Mouse (Mus musculus): Measurements from ENCODE around the gene Csnk1e. TPM values are rescaled to one million over a fixed set of nuclear protein-coding genes. Genes with fewer than 3 reads are reported as not detected.

The Csnk1e gene
- polyA plus RNA-seq (2015; fragmentation: Nextera tagmentation; extraction: Ambion mirVana): 233 and 269 TPM in 2 replicates

DNA sequence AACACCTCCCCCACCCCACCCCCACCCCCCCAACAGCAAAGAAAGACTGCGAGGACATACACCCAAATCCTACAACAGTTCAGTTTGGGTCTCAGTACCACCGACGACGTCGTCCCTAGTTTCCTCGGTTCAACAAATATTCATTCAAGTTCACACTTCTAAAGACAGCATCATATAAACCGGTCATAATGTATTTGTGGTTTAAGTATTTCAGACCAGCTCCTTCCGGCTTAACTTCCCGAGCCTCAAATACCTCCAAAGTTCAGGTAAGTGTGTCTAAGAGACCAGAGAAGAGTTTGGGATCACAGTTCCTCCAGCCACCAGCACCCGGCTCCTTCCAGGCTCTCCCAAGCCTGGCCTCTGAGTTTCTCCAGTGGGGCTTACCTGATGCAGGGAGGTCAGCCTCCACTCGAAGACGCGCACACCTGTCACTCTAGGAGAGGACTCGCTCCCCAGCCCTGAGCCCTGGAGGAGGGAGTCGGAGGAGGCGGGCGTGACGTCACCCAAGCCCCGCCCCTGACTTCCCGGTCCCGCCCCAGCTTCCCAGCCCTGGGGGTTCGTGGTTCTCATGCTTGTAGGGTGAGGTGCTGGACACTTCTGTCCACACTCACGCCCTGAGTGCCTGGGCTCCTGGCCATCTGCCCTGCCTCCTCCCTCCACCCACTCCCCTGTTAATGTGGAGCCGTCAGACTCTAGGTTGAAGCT lies at the start of gene Csnk1e:
Gene Csnk1e, minus strand, starts transcription at position 461 of the 705 bp plus-strand sequence.
- peak within 1 kb of the TSS; percentile 35 for H3K4me3 ChIP-seq (replicated peaks)
- H3K4me1 ChIP-seq (replicated peaks): peaks cover 9% of the 10 kb centered on the region
- ATAC-seq: peak; percentile 73
- H3K9me3 ChIP-seq: no peaks in the 10 kb centered on the region
- no peaks in the 10 kb centered on the region for H3K36me3 ChIP-seq
- peak within 1 kb of the TSS; percentile 50 for H3K9ac ChIP-seq (replicated peaks)
- peaks cover 14% of the 10 kb centered on the region for H3K27me3 ChIP-seq
- 5% methylated on average over 23 of the region's 24 CpGs for WGBS
- H3K27ac ChIP-seq: no peak within 1 kb of the TSS
- H3K4me2 ChIP-seq (replicated peaks): peak within 1 kb of the TSS; percentile 65

DNA sequence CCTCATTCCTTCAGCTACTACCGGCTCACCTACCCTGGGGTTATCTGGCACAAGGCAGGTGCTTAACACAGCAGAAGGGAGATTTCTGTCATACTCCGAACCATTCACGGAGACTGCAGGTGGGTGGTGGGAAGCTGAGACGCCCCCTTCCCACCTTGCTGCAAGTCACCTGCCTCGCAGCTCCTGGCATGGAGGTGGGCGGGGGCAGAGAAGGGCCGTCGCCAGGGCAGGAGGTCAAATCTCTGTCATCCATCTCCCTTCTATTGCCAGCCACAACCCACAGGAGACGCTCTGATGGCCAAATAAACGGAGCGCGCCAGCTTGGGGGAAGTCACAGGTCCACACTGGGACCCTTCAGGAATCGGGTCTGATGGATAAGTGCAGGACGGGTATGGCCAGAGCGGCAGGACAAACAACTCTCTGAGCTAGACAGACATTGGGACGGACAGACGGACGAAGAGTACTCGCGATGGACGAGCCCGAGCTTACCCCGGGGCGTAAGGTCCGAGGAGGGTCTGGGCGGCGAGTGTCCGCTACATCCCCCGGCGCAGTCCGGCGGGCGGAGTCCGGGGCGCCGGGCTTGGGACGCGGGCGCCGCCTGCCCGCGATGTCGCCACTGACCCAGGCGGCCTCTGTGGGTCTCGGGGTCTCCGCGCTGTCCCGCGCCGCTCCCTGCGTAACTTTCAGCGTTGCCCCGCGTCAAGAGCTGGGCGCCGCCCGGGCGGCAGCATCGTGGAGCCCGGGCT lies 49.5 kb upstream of the Csnk1e start, which contains the start of gene Kcnj4:
Gene Kcnj4, minus strand, starts transcription at position 535 of the 746 bp plus-strand sequence.
- Histone ChIP-seq H3K4me3 (replicated peaks) (peak within 1 kb of the TSS; percentile 54), H3K27ac (no peak within 1 kb of the TSS), H3K27me3 (peaks cover 91% of the 10 kb centered on the region), H3K4me1 (replicated peaks) (peaks cover 26% of the 10 kb centered on the region), H3K9me3 (no peaks in the 10 kb centered on the region), H3K36me3 (no peaks in the 10 kb centered on the region), H3K9ac (replicated peaks) (peak within 1 kb of the TSS; percentile 59), H3K4me2 (replicated peaks) (peak within 1 kb of the TSS; percentile 99)
- ATAC-seq: no peak
- whole genome bisulfite sequencing: under 1% methylated on average over 60 of the region's 60 CpGs

DNA sequence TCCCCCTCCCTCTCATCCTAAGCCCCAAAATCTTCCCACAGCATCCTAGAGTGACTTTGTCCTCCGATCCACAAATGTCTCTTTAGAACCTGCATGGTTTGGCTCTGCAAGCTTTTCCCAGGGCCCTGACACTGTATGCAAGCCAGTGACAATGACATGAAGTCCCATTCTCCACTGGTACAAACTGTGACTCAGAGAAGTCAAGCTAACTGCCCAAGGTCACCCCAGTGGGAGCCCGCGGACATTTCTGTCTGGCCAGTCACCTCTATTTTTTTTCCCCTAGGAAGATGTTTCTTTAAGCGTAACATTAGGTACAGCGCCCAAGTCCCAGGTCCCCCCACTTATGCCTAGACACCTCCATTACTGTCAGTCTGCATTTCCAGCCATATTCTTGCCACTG lies 48.1 kb upstream of the Csnk1e start:
- H3K9me3 ChIP-seq: no peaks in the 10 kb centered on the region
- no peaks in the 10 kb centered on the region for H3K36me3 ChIP-seq
- peaks cover 26% of the 10 kb centered on the region for H3K4me1 ChIP-seq (replicated peaks)
- WGBS: 72% methylated on average over 5 of the region's 5 CpGs
- no peak overlapping the region for H3K9ac ChIP-seq (replicated peaks)
- no peak overlapping the region for H3K4me3 ChIP-seq (replicated peaks)
- H3K27me3 ChIP-seq: peaks cover 88% of the 10 kb centered on the region
- ATAC-seq: no peak
- no peak overlapping the region for H3K27ac ChIP-seq
- H3K4me2 ChIP-seq (replicated peaks): no peak overlapping the region

DNA sequence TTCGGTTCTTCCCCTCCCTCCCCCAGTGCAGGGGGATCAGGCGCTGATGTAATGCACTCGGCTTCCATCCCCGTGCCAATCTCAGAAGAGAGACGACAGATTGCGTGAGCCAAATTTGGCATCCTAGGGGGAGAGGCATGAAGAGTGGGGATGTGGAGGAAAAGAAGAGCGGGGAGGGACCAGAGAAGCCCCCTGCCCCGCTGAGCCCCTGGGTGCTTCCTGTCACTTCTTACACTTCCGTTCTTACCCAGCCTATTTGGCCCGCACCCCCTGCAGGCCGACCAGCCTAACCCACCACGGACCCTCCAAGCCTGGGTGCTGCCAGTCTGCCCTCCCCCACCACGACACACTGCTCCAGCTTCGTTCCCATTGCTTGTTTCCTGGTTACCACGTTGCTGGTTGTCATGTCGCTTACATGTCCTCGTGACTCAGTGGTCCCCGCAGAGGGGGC lies 47.5 kb upstream of the Csnk1e start:
- H3K36me3 ChIP-seq: no peaks in the 10 kb centered on the region
- no peak overlapping the region for H3K9ac ChIP-seq (replicated peaks)
- no peak overlapping the region for H3K27ac ChIP-seq
- H3K4me2 ChIP-seq (replicated peaks): no peak overlapping the region
- ATAC-seq: no peak
- H3K4me1 ChIP-seq (replicated peaks): peaks cover 26% of the 10 kb centered on the region
- H3K9me3 ChIP-seq: no peaks in the 10 kb centered on the region
- H3K27me3 ChIP-seq: peaks cover 83% of the 10 kb centered on the region
- WGBS: 19% methylated on average over 18 of the region's 18 CpGs
- no peak overlapping the region for H3K4me3 ChIP-seq (replicated peaks)

DNA sequence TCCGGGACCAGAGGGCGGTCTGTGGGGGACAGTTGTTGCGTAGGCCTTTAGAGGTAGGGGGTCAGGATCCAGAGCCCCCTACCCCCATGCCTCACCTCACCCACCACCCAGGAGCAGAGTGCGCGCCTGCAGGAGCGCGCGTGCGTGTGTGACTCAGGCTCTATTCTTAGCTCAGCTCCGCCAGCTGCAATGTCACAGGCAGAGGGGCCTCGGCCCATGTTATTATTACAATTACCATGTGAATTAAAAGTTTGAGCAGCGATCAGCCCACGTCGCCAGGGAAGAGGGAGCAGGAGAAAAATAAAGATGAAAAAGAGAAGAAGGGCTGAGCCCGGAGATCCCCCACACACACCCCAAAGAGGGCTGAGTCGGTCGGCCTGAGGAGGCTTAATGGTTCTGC lies 44.7 kb upstream of the Csnk1e start:
- no peak for ATAC-seq
- H3K4me1 ChIP-seq (replicated peaks): peaks cover 9% of the 10 kb centered on the region
- 71% methylated on average over 17 of the region's 17 CpGs for WGBS
- H3K4me3 ChIP-seq (replicated peaks): no peak overlapping the region
- H3K36me3 ChIP-seq: no peaks in the 10 kb centered on the region
- no peak overlapping the region for H3K27ac ChIP-seq
- H3K9me3 ChIP-seq: no peaks in the 10 kb centered on the region
- peak overlapping the region; percentile 12; the same call in 1 of the 2 replicates for H3K9ac ChIP-seq (replicated peaks)
- H3K4me2 ChIP-seq (replicated peaks): no peak overlapping the region
- peaks cover 58% of the 10 kb centered on the region for H3K27me3 ChIP-seq

DNA sequence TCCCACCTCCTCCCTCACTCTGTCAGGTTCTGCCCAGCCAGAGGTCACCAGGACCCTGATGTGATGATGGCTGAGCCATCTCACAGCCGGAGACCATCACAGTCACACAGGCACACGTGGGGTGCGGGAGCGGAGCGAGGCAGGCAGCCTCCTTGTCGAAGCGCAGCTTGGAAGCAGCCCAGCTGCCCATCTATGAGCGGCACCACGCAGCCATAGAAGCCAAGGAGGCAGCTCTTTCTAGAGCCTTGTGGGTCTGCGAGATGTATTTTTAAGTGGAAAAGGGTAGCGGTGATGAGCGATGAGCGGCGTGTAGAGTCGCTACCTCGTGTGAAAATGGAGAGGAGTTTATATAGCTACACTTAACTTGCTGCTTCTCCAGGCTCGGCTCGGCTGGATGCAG lies 38.2 kb upstream of the Csnk1e start:
- no peaks in the 10 kb centered on the region for H3K4me1 ChIP-seq (replicated peaks)
- H3K36me3 ChIP-seq: no peaks in the 10 kb centered on the region
- no peak for ATAC-seq
- H3K9ac ChIP-seq (replicated peaks): no peak overlapping the region
- H3K4me2 ChIP-seq (replicated peaks): no peak overlapping the region
- WGBS: 56% methylated on average over 18 of the region's 18 CpGs
- no peak overlapping the region for H3K27ac ChIP-seq
- peaks cover 20% of the 10 kb centered on the region for H3K27me3 ChIP-seq
- no peaks in the 10 kb centered on the region for H3K9me3 ChIP-seq
- no peak overlapping the region for H3K4me3 ChIP-seq (replicated peaks)

DNA sequence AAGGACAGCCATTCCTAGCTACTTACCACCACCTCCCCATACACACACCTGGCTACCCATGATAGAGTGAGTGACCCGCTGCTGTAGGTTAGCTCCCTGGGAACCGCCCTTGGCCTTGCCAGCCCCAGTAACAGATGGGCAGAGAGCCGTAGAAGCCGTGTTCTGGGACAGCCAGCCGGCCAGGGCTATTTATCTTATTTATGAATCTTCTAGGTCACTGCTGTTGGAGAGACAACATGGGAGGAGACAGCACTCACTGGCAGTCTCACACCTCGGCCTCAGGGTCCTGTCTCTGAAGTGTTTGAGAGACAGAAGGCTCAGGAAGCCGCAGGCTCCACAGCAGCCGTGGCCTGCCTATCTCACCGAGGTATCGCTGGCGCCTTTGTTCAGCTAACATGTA lies 34.1 kb upstream of the Csnk1e start:
- Histone ChIP-seq H3K4me1 (replicated peaks) (no peaks in the 10 kb centered on the region), H3K9me3 (no peaks in the 10 kb centered on the region), H3K36me3 (no peaks in the 10 kb centered on the region), H3K27me3 (peaks cover 18% of the 10 kb centered on the region), H3K27ac (no peak overlapping the region), H3K4me2 (replicated peaks) (no peak overlapping the region), H3K4me3 (replicated peaks) (no peak overlapping the region), H3K9ac (replicated peaks) (no peak overlapping the region)
- no peak for ATAC-seq
- 75% methylated on average over 11 of the region's 11 CpGs for WGBS

DNA sequence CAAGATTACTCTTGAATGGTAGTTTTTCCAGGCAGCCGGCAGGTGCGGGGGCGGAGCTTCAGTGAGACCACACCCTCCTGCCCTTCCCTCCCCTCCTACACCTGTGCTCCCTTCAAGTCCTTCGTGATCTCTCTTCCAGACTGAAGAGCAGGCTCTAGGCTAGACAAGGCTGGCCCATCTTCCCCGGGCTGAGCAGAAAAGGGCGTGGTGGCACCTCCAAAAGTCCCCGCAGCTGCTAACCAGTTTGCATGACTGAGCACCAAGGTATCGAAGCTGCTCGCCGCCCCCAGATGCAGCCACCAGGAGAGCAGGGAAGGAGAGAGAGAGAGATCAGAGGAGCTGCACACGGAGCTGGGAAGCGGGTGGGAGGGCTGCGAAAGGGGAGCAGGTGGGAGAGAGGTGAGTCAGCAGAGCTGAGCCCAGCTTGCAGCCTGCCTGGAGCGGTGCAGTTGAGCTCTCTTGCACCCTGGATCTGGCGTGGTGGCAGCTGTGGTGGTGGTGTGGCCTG lies 25.9 kb upstream of the Csnk1e start:
- peaks cover 5% of the 10 kb centered on the region; the same call in 1 of the 2 replicates for H3K4me1 ChIP-seq (replicated peaks)
- H3K9ac ChIP-seq (replicated peaks): no peak overlapping the region
- no peak overlapping the region for H3K4me2 ChIP-seq (replicated peaks)
- H3K9me3 ChIP-seq: no peaks in the 10 kb centered on the region
- H3K27ac ChIP-seq: no peak overlapping the region
- H3K4me3 ChIP-seq (replicated peaks): no peak overlapping the region
- H3K27me3 ChIP-seq: peaks cover 7% of the 10 kb centered on the region; the same call in 1 of the 2 replicates
- no peaks in the 10 kb centered on the region for H3K36me3 ChIP-seq
- WGBS: 10% methylated on average over 15 of the region's 15 CpGs
- no peak for ATAC-seq

DNA sequence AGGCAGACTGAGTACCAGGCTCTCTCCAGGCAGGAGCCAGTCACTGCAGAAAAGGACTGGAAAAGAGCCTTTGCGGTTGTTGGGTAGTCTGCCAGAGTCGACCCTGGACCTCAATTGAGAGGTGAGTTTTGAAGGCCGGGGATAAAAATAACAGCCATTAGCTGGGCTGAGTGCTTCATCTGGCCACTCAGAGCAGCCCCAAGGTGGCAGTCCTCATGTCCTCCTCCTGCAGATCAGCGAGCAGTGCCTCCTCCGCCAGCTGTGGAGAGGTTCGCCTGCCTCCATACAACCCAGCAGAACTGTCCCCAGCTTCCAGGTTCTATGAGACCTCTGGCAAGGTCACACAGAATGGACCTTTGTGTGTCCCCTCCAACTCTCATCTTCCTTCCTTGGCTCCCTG lies 21.9 kb upstream of the Csnk1e start:
- H3K27me3 ChIP-seq: peaks cover 7% of the 10 kb centered on the region; the same call in 1 of the 2 replicates
- 68% methylated on average over 6 of the region's 6 CpGs for WGBS
- H3K4me2 ChIP-seq (replicated peaks): no peak overlapping the region
- no peaks in the 10 kb centered on the region for H3K9me3 ChIP-seq
- no peak for ATAC-seq
- no peak overlapping the region for H3K27ac ChIP-seq
- H3K9ac ChIP-seq (replicated peaks): no peak overlapping the region
- peaks cover 5% of the 10 kb centered on the region; the same call in 1 of the 2 replicates for H3K4me1 ChIP-seq (replicated peaks)
- no peaks in the 10 kb centered on the region for H3K36me3 ChIP-seq
- H3K4me3 ChIP-seq (replicated peaks): no peak overlapping the region

DNA sequence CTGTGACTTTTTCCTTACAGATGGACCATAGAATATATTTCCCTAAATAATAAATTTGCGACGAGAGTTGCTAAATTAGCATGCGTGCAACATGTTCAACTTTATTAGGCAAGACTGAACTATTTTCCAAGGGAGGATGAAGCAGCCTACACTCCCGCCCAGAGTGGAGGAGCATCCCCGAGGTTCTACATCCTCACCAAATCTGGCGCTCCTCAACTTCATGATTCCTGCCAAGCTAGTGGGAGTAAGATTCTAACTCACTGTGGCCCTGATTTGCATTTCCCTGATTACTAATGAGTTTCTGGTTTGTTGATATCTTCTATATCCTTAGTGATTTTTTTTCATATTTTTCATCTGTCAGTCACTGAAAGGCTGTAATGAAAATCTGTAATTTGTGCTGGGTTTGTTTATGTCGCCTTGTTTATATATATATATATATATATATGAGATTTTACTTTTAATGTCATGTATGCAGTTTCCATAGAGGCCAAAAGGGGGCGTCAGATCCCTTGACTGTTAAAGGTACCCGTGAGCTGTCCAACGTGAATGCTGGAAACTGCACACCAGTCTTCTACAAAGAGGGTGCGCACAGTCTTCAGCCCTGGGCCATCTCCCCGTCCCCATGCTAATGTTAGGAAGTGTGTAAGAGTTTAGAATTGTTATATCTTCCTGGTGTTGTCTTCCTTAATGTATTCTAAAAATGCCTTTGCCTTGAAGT lies 18.4 kb upstream of the Csnk1e start:
- Histone ChIP-seq H3K4me2 (replicated peaks) (no peak overlapping the region), H3K27me3 (no peaks in the 10 kb centered on the region), H3K36me3 (no peaks in the 10 kb centered on the region), H3K9ac (replicated peaks) (no peak overlapping the region), H3K4me3 (replicated peaks) (no peak overlapping the region), H3K27ac (no peak overlapping the region), H3K4me1 (replicated peaks) (peaks cover 15% of the 10 kb centered on the region), H3K9me3 (no peaks in the 10 kb centered on the region)
- WGBS: 56% methylated on average over 12 of the region's 12 CpGs
- no peak for ATAC-seq

DNA sequence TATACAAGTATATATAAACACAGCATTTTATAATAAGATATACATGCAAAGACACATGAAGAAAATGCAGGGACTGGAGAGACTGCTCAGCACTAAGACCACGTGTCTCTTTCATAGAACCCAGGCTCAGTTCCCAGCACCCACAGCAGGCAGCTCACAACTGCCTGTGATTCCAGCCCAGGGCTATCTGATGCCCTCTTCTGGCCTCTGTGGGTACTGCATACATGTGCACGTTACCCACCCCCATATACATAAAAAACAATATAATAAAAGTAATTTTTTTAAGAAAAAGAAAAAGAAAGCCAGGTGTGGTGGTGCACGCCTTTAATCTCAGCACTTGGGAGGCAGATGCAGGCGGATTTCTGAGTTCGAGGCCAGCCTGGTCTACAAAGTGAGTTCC lies 17.7 kb upstream of the Csnk1e start:
- WGBS: 81% methylated on average over 5 of the region's 5 CpGs
- Histone ChIP-seq H3K27me3 (no peaks in the 10 kb centered on the region), H3K4me1 (replicated peaks) (peaks cover 15% of the 10 kb centered on the region), H3K4me3 (replicated peaks) (no peak overlapping the region), H3K27ac (no peak overlapping the region), H3K9ac (replicated peaks) (no peak overlapping the region), H3K9me3 (no peaks in the 10 kb centered on the region), H3K4me2 (replicated peaks) (no peak overlapping the region), H3K36me3 (no peaks in the 10 kb centered on the region)
- ATAC-seq: no peak

Data from midbrain, embryonic 13.5 days (tissue).